Mouse (Mus musculus): ENCODE results near the gene Scn2a.
"Not testable (repeated sequence)": the region's sequence is repeated elsewhere in the genome, so short reads cannot be mapped to it uniquely, and the experiment has no call there.

Gene Scn2a

DNA sequence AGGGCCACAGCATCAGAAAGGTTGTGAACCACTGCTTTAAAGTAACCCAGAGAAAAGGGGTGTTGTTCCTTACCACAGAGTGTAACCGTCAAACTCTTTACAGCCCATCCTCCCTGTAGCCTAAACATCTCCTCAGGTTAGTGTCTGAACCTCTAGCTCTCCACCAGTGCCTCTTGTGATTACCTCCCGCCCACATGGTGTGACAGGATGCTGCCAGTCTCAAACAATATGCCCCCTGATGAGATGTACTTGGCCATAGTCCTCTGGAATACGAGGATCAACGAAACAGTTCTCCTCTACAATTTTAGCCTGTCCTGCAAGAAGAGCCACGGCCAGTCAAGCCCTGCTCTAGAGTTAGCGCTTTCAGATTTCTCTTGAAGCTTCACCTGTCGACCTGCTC lies 74.5 kb downstream of the Scn2a start:
- in situ Hi-C loops (cut with MboI; ENCODE audit: low sequenced_read_pairs): no loop called here

DNA sequence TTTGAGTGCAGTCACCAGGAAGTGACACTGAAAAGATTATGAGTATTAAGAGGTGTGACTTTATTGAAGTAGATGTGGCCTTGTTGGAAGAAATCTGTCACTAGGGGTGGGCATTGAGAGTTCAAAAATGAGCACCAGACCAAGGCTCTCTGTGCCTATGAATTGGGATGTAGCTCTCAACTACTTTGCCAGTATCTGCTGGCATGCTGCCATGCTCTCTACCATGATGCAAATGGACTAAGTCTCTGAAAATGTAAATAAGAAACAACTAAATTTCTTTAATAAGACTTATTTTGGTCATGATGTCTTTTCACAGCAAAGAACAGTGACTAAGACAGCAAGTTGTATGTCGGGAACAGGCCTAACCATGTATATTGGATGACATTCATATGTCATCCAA lies 79.7 kb downstream of the Scn2a start:
- in situ Hi-C loops (cut with MboI; ENCODE audit: low sequenced_read_pairs): no loop called here

DNA sequence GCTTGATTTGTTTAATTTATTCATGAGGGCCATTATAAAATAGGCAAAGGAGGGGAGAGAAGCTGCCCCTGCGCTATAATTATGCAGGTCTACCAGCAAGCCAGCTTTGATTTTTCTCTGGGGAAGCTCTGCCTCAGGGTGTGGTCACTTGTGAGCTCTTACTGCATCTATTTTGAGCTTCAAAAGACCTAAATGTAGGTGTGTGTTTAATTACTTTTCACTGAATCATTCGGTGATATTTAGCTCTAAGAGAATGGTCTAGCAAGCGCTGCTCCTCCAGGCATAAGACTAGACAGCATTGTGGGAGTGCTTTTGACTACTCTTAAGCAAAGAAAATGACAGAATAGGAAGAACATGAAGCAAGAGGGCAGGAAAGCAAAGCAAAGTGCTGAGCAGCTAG lies 80.6 kb downstream of the Scn2a start:
- in situ Hi-C loops (cut with MboI; ENCODE audit: low sequenced_read_pairs): no loop called here

DNA sequence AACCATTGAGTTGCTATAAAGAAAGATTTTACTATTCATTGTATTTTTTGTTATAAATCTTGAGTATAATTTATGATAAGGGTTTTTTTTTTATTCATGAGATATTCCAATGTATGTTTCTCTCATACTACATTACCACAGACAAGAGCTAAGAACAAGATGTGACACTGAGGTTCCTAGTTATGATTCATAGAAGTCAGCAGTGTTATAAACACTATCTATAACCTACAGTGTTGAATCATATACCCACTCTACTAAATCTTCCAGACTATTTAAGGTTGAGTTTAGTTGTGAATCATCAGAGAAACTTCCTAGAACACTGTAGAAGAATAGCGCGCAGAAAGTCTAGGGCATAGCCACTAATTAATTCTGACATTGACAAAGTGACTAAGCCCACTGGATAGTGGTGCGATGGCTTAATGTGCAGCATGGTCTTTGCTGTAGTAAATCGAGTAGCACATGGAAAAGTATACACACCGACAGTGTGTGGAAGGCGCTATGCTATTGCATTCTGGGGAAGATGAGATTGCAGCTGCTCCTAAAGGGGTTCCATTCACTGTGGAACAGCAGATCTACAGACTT lies 101.7 kb downstream of the Scn2a start:
- in situ Hi-C loops (cut with MboI; ENCODE audit: low sequenced_read_pairs): no loop called here

DNA sequence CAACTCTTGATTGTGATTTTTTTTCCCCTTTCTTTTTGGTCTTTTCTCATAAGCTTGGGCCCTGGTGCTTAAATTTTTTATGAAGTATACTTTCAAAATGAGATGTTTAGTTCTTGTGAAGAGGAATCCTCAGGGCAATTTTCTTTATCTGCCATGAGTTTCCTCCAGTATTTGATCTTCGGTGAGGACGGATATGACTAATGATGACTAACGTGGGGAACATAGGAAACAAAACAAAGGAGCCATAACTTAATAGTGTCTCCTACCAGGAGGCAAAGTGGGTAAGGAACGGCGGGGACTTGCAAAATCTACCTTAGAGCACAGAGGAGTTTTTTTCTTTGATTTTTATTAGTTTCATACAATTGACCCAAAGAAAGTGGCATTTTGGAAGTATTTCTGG lies 124.8 kb downstream of the Scn2a start:
- in situ Hi-C loops (cut with MboI; ENCODE audit: low sequenced_read_pairs): no loop called here

DNA sequence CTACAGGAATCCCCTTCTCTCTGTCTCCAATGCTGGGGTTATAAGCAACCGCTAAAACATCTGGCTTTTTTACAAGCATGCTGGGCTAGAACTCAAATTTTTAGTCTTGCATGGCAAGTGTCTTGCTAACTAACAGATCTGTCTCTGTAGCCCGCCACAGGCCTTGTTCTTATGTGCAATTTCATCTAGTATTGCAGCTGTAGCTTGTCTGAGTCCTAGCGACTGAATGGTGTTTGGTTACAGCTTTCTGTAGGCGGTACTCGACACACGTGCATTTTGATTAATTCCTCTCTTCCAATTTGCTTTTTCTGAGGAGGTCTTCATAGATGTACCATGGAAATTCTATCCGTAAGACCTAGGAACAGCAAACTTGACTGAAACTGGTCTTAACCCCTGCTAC lies 161.9 kb downstream of the Scn2a start:
- in situ Hi-C loops (cut with MboI; ENCODE audit: low sequenced_read_pairs): no loop called here

DNA sequence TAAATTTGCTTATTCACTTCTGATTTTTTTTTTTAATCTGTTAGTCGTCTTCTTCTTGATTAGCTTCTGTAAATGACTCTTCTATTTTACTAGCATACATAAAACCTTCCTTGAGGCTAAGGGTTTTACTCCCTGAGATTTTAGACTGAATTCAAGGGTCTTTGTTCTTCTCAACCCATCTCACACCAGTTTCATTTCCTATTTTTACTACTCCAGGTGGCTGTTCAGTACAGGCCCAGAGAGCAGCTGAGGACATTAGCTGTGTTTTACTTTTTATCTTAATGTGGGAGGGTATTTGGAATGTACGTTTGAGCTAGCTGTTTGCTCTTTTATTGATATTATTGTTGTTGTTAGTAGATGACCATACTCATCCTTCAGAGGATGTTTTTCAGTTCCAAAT lies 162.8 kb downstream of the Scn2a start:
- in situ Hi-C loops (cut with MboI; ENCODE audit: low sequenced_read_pairs): no loop called here

DNA sequence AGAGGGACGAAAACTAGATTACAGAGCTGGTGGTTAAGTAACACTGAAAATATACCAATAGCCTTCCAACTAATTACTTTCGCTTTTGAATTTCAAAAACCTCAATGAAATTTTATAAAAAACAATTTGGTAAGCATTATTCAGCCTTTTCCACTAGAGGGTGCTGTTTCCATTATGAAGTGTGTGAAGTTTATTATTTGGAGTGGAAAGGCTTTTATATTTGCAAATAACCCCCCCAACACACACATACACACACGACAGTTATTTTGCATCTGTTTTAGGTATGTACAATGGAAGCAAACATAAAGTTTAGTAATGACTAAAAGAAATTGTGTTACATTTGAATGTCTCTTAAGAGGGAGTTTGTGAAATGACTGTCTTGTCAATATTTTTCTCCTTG lies 171.9 kb downstream of the Scn2a start:
- in situ Hi-C loops (cut with MboI; ENCODE audit: low sequenced_read_pairs): no loop called here

DNA sequence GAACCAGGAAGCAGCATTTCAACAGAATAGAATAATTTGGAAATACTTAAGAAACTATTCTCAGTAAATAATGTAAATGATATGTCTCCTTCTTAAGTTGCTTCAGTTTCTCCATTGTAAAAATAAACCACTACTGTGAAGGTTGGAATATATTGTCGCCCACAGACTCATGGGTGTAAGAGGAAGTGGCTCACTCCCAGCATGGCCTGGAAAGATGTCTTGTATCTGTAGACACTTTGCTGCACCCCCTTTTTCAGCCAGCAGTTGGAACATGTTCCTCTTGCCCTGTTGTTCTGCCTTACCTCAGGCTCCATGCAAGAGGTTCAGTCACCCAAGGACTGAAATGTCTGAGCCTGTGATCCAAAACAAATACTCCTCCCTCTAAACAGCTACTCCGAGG lies 173.0 kb downstream of the Scn2a start:
- in situ Hi-C loops (cut with MboI; ENCODE audit: low sequenced_read_pairs): no loop called here

DNA sequence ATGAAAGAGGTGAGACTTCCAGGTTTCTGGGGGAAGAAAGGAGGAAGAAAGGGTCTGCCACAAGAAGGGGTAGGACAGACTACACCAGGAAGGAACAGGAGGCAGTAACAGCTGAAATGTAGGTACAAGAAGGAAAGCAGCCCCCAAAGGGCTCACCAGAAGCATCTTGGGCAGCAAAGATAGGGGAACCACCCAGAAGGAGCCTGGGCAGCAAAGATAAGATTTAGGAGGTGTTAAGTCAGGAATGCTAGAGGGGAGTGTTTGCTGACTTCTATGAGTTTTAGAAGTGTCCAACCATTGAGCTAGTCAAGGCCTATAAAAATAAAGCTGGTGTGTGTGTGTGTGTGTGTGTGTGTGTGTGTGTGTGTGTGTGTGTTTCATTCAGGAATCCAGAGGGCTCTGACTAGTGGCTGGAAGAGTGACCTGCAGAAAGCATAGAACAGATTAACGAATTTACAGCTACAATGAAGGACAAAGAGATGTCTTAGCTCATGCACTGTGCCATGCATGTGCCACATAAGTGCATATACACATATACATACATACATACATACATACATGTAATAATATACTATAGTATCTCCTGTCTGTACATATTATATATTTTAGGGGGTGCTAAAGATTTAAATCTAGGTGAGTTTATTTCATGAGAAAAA lies 180.6 kb downstream of the Scn2a start:
- in situ Hi-C loops (cut with MboI; ENCODE audit: low sequenced_read_pairs): no loop called here

DNA sequence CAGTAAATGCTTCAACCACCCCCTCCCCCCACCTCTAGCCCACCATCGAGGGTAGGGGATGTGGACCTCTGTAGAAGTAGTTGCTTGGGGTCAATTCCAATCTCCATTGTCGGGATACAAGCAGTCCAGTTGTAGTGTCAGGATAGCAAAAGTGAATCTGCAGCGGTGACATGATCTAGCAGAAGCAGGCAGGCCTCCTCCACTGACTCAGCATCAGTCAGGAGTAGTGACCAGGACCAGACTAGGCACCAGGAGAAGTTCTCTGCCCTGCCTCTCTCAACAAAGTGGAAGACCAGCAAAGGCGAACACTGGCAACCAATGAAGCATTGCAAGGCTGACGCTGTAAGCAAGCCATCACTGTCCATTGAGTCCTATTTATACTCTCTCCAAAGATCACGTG lies 186.0 kb downstream of the Scn2a start:
- in situ Hi-C loops (cut with MboI; ENCODE audit: low sequenced_read_pairs): no loop called here

DNA sequence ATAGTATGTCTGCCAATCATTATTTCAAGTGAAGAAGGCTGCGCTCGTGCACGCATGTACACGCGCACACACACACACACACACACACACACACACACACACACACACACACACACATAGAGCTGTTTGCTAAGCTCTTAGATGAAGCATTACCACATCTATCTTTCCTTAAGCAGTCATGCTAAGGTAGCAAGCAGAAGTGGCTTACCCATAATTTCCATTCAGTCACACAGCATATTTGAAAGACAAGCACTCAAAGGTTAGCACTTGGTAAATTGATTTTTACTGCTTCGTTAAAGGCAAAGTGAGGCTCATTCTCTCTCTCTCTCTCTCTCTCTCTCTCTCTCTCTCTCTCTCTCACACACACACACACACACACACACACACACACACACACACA lies 190.6 kb downstream of the Scn2a start:
- in situ Hi-C loops (cut with MboI; ENCODE audit: low sequenced_read_pairs): not testable (repeated sequence)

Data from CH12F3 (cell line).